Mouse (Mus musculus) erythroblast, embryonic 14.5 days (primary cell): ENCODE data around the gene Ptpn3.

Experiments used
- GATA1 ChIP-seq: IDR thresholded peaks from 2 replicates; pipeline ENCODE4 v1.6.1; 2012; ENCODE audit warnings: low read length, inconsistent platforms, mixed read lengths
- TAL1 ChIP-seq: IDR thresholded peaks from 3 replicates; pipeline ENCODE4 v1.6.1; 2012; ENCODE audit warnings: low read length, inconsistent platforms, mixed read lengths

- TF ChIP-seq TAL1 (no peak), GATA1 (no peak)
Observed at GRCm38 (mm10) chr4:57306260-57306659, 4.6 kb upstream of the Ptpn3 start.
